Mouse (Mus musculus) megakaryocyte, adult 5-6 weeks (primary cell): Measurements from ENCODE around the gene Ccdc177. TPM values are rescaled to one million over a fixed set of nuclear protein-coding genes. Genes with fewer than 3 reads are reported as not detected.
A peak's percentile ranks its signal among the peaks of the same experiment; 100 is the strongest.

Experiments
- ATAC-seq: 2 replicates; pipeline ENCODE4 v1.8.0; 2016; ENCODE audit warnings: mild to moderate bottlenecking, inconsistent platforms; ENCODE audit not compliant: poor library complexity, severe bottlenecking
- total RNA-seq, 2 experiments: library from RNA; stranded (forward) in 1 of 2; stranded (reverse) in 1 of 2; fragments of 153-499, 151-499 nt in 1 of 2; fragments of 221-1000, 200-1000 nt in 1 of 2; gene quantifications; 2 replicates each; pipeline versions ENCODE4 v1.2.3 to v1.2.4; 2015 to 2017

Ccdc177 gene
- total RNA-seq, 2 experiments from 2014 or later = not detected

- no peak for ATAC-seq
Measured at GRCm38 (mm10) chr12:80737283-80737600, 23.2 kb downstream of the Ccdc177 start.

DNA sequence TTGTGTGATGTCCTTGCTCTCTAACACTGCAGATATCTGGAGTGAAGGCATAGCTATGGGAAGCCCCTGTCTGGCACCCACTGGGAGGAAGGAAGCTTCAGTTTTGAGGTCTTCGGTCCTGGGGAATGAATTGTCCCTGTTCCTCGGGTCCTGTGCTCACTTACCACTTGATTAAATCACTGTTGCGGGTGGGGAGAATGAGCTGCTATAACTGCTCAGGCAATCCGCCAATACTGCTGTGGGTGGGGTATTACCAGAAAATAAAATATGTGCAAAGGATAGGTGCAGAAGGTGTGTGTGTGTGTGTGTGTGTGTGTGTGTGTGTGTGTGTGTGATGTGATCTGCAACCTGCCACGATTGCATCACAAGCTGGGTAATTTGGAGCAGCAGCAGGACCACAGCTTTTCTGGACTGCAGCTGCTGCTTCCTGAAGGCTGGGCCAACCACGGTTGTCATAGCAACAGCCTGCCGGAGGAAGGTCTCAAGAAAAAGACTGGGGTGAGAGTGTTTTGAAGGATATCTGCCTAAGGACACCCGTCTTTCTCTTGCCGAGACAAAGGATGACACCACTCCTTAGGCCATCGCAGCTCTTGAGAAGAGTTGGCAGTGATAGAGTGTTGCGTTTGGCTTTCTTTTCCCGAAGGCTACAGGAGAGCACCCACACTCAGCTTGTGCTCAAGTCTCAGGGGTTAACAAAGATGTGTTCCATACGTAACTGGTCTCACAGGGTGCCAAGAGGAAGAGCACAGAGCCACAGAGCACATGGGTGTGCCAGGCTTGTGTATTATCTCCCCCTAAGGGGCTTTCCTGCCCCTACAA, 23.8 kb downstream of the Ccdc177 start:
- no peak for ATAC-seq

DNA sequence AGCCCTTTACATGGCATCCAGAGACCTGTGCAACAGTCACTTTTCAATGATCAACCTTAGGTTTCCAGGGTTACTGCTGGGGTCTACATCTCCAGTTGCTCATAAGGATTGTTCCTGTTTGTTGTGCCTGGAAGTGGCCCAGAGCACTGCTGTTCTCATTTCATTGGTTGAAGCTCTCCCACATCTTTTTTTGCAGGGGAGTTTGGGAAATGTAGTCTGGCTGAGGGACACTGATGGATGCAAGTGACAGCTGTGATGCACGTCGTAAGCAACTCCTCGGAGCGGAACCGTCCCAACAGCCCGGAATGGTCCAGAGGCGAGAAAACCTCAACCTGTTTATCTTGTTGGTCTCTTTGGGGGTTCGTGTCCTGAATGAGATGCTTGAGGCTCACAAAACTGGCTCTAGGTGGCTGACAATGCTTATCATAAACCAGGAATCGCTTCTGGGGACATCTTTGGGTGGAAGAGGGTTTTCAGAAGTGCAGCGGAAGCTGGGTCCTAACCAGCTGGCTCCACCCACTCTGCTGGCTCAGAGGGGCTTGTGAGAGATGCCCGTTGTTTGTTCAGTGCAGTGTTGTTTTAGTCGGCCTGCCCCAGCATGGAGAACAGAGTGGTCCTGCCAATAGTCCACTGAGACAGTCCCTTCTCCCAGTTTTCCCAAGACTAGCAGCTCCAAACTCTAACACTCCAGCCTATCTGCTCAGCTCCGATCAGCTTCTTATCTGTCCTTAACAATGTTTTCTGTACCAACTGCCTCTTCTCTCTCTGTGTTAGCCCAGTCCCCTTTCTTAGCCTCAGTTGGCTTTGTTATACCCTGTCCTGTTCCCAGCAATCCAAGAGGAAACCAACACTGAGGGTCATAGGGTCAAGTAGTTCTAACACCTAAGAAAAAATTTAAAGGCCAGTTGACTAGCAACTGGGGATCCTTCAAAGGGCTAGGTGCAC, 25.7 kb downstream of the Ccdc177 start:
- ATAC-seq = no peak

GRCm38 (mm10) chr12:80730567-80730966, 29.9 kb downstream of the Ccdc177 start:
- no peak for ATAC-seq

DNA sequence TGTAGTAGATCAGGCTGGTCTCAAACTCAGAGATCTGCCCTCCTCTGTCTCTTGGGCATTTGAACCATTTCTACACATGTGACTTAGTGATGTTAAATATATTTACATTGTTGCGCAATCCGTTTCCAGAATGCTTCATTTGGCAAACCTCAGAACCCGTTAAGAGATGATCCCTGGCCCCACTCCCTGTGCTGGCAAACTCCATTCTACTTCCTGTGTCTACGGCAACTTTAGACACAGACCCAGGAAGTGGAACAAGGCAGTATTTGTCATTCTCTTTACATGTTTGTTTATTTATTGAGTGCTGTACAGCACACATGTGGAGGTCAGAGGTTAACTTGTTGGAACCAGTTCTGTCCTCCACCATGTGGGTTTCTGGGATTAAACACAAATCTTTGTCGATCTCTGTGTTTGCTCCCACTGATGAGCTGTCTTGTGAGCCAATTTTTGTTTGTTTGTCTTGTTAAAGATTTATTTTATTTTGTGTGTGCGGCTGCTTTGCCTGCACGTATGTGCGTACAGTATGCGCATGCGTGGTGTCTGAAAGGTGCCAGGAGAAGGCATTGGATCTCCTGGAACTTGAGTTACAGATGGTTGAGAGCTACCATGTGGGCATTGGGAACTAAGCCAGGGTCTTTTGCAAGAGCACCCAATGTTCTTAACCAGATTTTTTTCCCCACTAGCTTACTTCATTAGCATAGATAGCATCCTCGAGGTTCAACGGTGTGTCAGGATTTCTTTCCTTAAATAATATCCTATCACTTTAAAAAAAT, 30.5 kb downstream of the Ccdc177 start:
- no peak for ATAC-seq

DNA sequence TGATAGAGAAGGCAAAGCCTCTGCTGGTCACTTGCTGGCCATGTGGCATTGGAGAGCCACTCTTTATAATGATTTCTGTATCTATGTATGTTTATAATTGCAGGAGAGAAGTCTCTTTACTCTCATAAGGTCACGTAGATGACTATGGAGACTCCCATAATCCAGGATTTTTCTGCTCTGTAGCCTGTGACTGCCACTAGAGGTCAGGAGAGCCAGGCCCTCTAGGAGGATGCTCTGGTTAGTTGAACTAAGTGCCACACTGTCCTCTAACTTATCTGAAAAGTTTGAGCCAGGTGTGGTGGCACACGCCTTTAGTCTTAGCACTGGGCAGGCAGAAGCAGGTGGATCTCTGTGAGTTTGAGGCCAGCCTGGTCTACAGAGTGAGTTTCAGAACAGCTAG, 31.7 kb downstream of the Ccdc177 start:
- ATAC-seq = no peak

- ATAC-seq = no peak
Measured at GRCm38 (mm10) chr12:80728207-80728606, 32.3 kb downstream of the Ccdc177 start.

- peak; percentile 87 for ATAC-seq
Measured at GRCm38 (mm10) chr12:80724853-80725559, 35.5 kb downstream of the Ccdc177 start.

DNA sequence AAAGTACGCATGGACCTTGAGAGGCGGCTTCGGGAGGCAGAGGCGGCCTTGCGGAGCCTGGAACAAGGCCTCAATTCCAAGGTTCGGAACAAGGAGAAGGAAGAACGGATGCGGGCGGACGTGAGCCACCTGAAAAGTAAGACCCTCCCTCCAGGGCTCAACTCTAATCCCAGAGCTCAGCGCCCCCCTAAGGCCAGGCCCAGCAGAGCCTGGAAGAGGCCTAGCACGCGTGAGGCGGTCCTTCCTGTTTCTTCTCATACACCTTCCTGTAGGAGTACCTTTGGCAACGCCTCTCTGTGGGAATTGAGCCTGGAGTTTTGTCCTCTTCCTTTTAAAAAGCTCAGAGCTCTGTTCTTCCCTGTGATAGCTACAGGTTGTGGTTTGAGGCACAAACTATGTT, 39.0 kb downstream of the Ccdc177 start:
- ATAC-seq = no peak

- ATAC-seq = no peak
Measured at GRCm38 (mm10) chr12:80720507-80720906, 40.0 kb downstream of the Ccdc177 start.

GRCm38 (mm10) chr12:80719141-80719540, 41.3 kb downstream of the Ccdc177 start:
- ATAC-seq = peak; percentile 40; the same call in 1 of the 2 replicates

DNA sequence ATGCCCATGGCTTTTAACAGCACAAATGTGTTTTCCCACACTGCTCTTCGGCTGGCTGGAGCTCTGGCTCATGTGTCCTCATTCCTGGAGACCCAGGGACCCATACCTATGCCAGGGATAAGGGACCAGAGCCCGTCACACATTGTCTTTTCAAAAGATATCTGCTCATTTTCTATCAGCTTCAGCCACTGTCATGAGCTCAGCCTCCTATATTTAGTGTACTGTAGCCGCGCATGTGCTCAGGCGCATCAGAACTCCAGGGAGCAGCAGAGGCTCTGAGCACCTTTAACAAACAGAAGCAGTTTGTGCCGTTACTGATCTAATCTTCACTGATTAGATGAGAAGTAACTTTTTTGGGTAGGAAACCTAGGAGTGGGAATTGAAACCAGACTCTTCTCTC, 44.6 kb downstream of the Ccdc177 start:
- no peak for ATAC-seq

DNA sequence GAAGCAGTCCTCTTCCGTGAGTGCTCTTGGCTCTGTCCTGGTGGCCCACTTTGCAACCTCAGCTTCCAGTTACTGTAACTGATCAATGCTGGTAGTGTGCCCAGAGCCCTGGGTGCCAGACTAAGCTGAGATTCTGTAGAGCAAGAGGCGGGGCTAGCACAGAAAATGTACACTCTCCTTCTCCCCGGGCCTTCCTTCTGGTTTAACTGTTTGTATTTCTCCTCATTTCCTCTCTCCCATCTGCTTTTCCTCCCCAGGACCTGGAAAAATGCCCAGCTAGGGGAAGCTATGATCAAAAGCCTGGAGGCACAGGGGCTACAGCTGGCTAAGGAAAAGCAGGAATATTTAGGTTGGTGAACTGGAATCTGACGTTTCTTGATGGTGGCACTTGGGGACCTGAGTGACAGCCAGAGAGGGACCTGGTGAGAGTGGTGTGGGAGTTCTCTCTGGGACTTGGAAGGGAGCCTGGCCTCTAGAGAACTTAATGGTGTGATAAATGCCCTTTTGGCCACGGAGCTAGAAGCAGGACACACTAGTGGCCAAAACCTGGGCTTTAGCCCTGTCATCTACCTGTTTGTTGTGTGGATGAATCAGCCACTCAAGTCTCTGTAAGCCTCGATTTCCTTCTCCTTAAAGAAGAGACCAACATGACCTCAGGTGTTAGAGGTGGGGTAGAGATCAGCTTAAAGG, 53.4 kb downstream of the Ccdc177 start:
- no peak for ATAC-seq

GRCm38 (mm10) chr12:80706208-80706914, 54.1 kb downstream of the Ccdc177 start:
- no peak for ATAC-seq

Other genes starting within 250 kb of the Ccdc177 start
- not detected in 2 replicates for gene Galnt16, start 242.4 kb downstream of the Ccdc177 start, total RNA-seq (2015)
- not detected in 2 replicates for gene Galnt16, start 242.4 kb downstream of the Ccdc177 start, total RNA-seq (2017)
- 24.3 and 24.5 TPM in 2 replicates for gene Slc39a9, start 116.8 kb downstream of the Ccdc177 start, total RNA-seq (2015)
- 12.3 and 14.5 TPM in 2 replicates for gene Slc39a9, start 116.8 kb downstream of the Ccdc177 start, total RNA-seq (2017)
- gene Erh, start 116.3 kb downstream of the Ccdc177 start, total RNA-seq (2015) = 33.8 and 57.1 TPM in 2 replicates
- 25.1 and 30.3 TPM in 2 replicates for gene Erh, start 116.3 kb downstream of the Ccdc177 start, total RNA-seq (2017)
- gene Plekhd1, start 68.1 kb downstream of the Ccdc177 start, total RNA-seq (2015) = not detected in 2 replicates
- gene Plekhd1, start 68.1 kb downstream of the Ccdc177 start, total RNA-seq (2017) = not detected in 2 replicates
- 26.8 and 26.9 TPM in 2 replicates for gene Susd6, start 29.8 kb upstream of the Ccdc177 start, total RNA-seq (2015)
- 37.1 and 38.3 TPM in 2 replicates for gene Susd6, start 29.8 kb upstream of the Ccdc177 start, total RNA-seq (2017)
- 248 and 262 TPM in 2 replicates for gene Srsf5, start 184.8 kb upstream of the Ccdc177 start, total RNA-seq (2015)
- gene Srsf5, start 184.8 kb upstream of the Ccdc177 start, total RNA-seq (2017) = 673 and 674 TPM in 2 replicates
- gene Slc10a1, start 208.0 kb upstream of the Ccdc177 start, total RNA-seq (2015) = not detected in 2 replicates
- not detected in 2 replicates for gene Slc10a1, start 208.0 kb upstream of the Ccdc177 start, total RNA-seq (2017)